Mouse (Mus musculus) CH12.LX (cell line): ENCODE measurements around the gene 1110002E22Rik. TPM values are rescaled to one million over a fixed set of nuclear protein-coding genes. Genes with fewer than 3 reads are reported as not detected.
A peak's percentile ranks its signal among the peaks of the same experiment; 100 is the strongest.

Experiments
- DNase-seq: peaks from one replicate; pipeline ENCODE4 v3.0.0-alpha.2; 2013; ENCODE audit errors: extremely low read depth
- H3K27ac ChIP-seq: 2 replicates; pipeline ENCODE4 v1.5.1; 2012; ENCODE audit warnings: low read depth, mild to moderate bottlenecking, control low read depth, moderate library complexity; ENCODE audit not compliant: insufficient read depth
- H3K27me3 ChIP-seq: replicated peaks from 2 replicates; pipeline ENCODE3; 2012; ENCODE audit warnings: inconsistent platforms
- H3K36me3 ChIP-seq, 2 experiments: replicated peaks in 1 of 2; 2 replicates each; pipeline versions ENCODE3 to v1.6.1; 2012; ENCODE audit warnings: inconsistent platforms in 1 of 2, low read length in 1 of 2, mild to moderate bottlenecking in 1 of 2, mixed read lengths in 1 of 2, moderate library complexity in 1 of 2; ENCODE audit not compliant: control insufficient read depth in 1 of 2, insufficient read depth in 1 of 2
- H3K4me1 ChIP-seq, 2 experiments: 2 replicates each; pipeline ENCODE4 v1.6.1; 2012; ENCODE audit warnings: inconsistent platforms in 1 of 2, moderate library complexity in 1 of 2; ENCODE audit not compliant: insufficient read depth in 2 of 2, control insufficient read depth in 1 of 2
- H3K4me2 ChIP-seq: 2 replicates; pipeline ENCODE4 v1.6.1; 2012; ENCODE audit warnings: low read depth, mild to moderate bottlenecking, control low read depth; ENCODE audit not compliant: poor library complexity, insufficient read depth, severe bottlenecking
- H3K4me3 ChIP-seq, 3 experiments: fragments of 150-350 bp in 1 of 3; sonication (generic) in 1 of 3; replicated peaks in 1 of 3; 2 replicates each; pipeline versions ENCODE3 to v1.5.1; 2011 to 2012; ENCODE audit warnings: low read depth in 2 of 3, low read length in 2 of 3, mild to moderate bottlenecking in 2 of 3, moderate library complexity in 2 of 3, control low read depth in 1 of 3, improper control_type of control experiment in 1 of 3, inconsistent platforms in 1 of 3, mixed read lengths in 1 of 3; ENCODE audit not compliant: poor library complexity in 1 of 3
- H3K79me2 ChIP-seq: replicated peaks from 2 replicates; pipeline ENCODE4 v1.6.1; 2012; ENCODE audit warnings: mild to moderate bottlenecking, moderate library complexity; ENCODE audit not compliant: control insufficient read depth, poor library complexity, insufficient read depth, severe bottlenecking; ENCODE audit errors: extremely low read depth
- H3K9ac ChIP-seq: 2 replicates; pipeline ENCODE4 v1.6.1; 2012; ENCODE audit warnings: low read depth, mild to moderate bottlenecking, control low read depth, moderate library complexity; ENCODE audit not compliant: insufficient read depth
- H3K9me3 ChIP-seq: replicated peaks from 2 replicates; pipeline ENCODE3; 2012; ENCODE audit warnings: low read length, inconsistent platforms, mixed read lengths
- BHLHE40 ChIP-seq: IDR thresholded peaks from 2 replicates; pipeline ENCODE4 v1.6.1; 2011; ENCODE audit warnings: mild to moderate bottlenecking, low read depth, low read length, improper control_type of control experiment
- CHD1 ChIP-seq: IDR thresholded peaks from 2 replicates; pipeline ENCODE4 v1.6.1; 2012; ENCODE audit warnings: low read depth, low read length, improper control_type of control experiment, inconsistent platforms
- CHD2 ChIP-seq: IDR thresholded peaks from 2 replicates; pipeline ENCODE4 v1.6.1; 2011; ENCODE audit warnings: low read length, improper control_type of control experiment
- EP300 ChIP-seq: IDR thresholded peaks from 2 replicates; pipeline ENCODE4 v1.6.1; 2011; ENCODE audit warnings: low read length, improper control_type of control experiment
- GABPA ChIP-seq: IDR thresholded peaks from 2 replicates; pipeline ENCODE4 v1.6.1; 2012; ENCODE audit warnings: low read depth, low read length, improper control_type of control experiment, inconsistent platforms; ENCODE audit not compliant: insufficient replicate concordance
- HCFC1 ChIP-seq: IDR thresholded peaks from 2 replicates; pipeline ENCODE4 v1.6.1; 2012; ENCODE audit warnings: low read depth, mild to moderate bottlenecking, inconsistent platforms, low read length, improper control_type of control experiment
- IRF4 ChIP-seq: IDR thresholded peaks from 2 replicates; pipeline ENCODE4 v1.6.1; 2014; ENCODE audit warnings: low read depth, mild to moderate bottlenecking, inconsistent platforms, low read length, improper control_type of control experiment
- JUND ChIP-seq: conservative IDR thresholded peaks from 2 replicates; pipeline ENCODE4 v1.6.1; 2011; ENCODE audit warnings: low read depth, low read length, improper control_type of control experiment
- MAFK ChIP-seq: IDR thresholded peaks from 2 replicates; pipeline ENCODE4 v1.6.1; 2011; ENCODE audit warnings: low read length, improper control_type of control experiment; ENCODE audit not compliant: insufficient replicate concordance
- MAX ChIP-seq: IDR thresholded peaks from 2 replicates; pipeline ENCODE4 v1.6.1; 2011; ENCODE audit warnings: low read length, improper control_type of control experiment
- MAZ ChIP-seq: IDR thresholded peaks from 2 replicates; pipeline ENCODE4 v1.6.1; 2012; ENCODE audit warnings: low read depth, mild to moderate bottlenecking, inconsistent platforms, low read length, improper control_type of control experiment, moderate library complexity
- NELFE ChIP-seq: IDR thresholded peaks from 2 replicates; pipeline ENCODE4 v1.6.1; 2011; ENCODE audit warnings: low read depth, low read length, improper control_type of control experiment
- RAD21 ChIP-seq: IDR thresholded peaks from 2 replicates; pipeline ENCODE4 v1.6.1; 2011; ENCODE audit warnings: low read depth, mild to moderate bottlenecking, low read length, improper control_type of control experiment, moderate library complexity
- RCOR1 ChIP-seq: conservative IDR thresholded peaks from 2 replicates; pipeline ENCODE4 v1.6.1; 2012; ENCODE audit warnings: low read depth, mild to moderate bottlenecking, inconsistent platforms, low read length, improper control_type of control experiment
- SIN3A ChIP-seq: IDR thresholded peaks from 2 replicates; pipeline ENCODE4 v1.6.1; 2012; ENCODE audit warnings: low read length, improper control_type of control experiment, inconsistent platforms
- TBP ChIP-seq: conservative IDR thresholded peaks from 2 replicates; pipeline ENCODE4 v1.6.1; 2011; ENCODE audit warnings: low read depth, low read length, improper control_type of control experiment
- TCF12 ChIP-seq: IDR thresholded peaks from 2 replicates; pipeline ENCODE4 v1.6.1; 2014; ENCODE audit warnings: low read depth, mild to moderate bottlenecking, inconsistent platforms, low read length, improper control_type of control experiment
- UBTF ChIP-seq: IDR thresholded peaks from 2 replicates; pipeline ENCODE4 v1.6.1; 2012; ENCODE audit warnings: low read depth, mild to moderate bottlenecking, inconsistent platforms, low read length, improper control_type of control experiment, moderate library complexity
- USF1 ChIP-seq: IDR thresholded peaks from 2 replicates; pipeline ENCODE4 v1.6.1; 2014; ENCODE audit warnings: low read depth, mild to moderate bottlenecking, inconsistent platforms, low read length, improper control_type of control experiment
- ZC3H11A ChIP-seq: IDR thresholded peaks from 2 replicates; pipeline ENCODE4 v1.6.1; 2012; ENCODE audit warnings: low read depth, mild to moderate bottlenecking, inconsistent platforms, low read length, improper control_type of control experiment
- ZKSCAN1 ChIP-seq: IDR thresholded peaks from 2 replicates; pipeline ENCODE4 v1.6.1; 2012; ENCODE audit warnings: low read depth, inconsistent platforms, low read length, improper control_type of control experiment, borderline replicate concordance
- ZMIZ1 ChIP-seq: IDR thresholded peaks from 2 replicates; pipeline ENCODE4 v1.6.1; 2012; ENCODE audit warnings: low read depth, mild to moderate bottlenecking, inconsistent platforms, low read length, improper control_type of control experiment
- dilution Hi-C: fragments of 300-500 bp; cut with MboI; formaldehyde crosslinking; loops from 2 replicates; pipeline ENCODE4 v1.14.3; 2020; ENCODE audit warnings: low sequenced_read_pairs; ENCODE audit not compliant: extremely low pct_unique_long_range_greater_than_20kb, extremely low pct_ligation_motif_present
- in situ Hi-C: fragments of 300-500 bp; cut with MboI; formaldehyde crosslinking; loops from 3 replicates; pipeline ENCODE4 v1.14.3; 2019; ENCODE audit warnings: low sequenced_read_pairs, low pct_ligation_motif_present, low pct_unique_long_range_greater_than_20kb, mixed read lengths
- polyA plus RNA-seq: library from polyadenylated mRNA; unstranded; fragments of >175 nt; gene quantifications from 2 replicates; pipeline ENCODE4 v1.2.1, GENCODE M21; 2012; ENCODE audit warnings: low read depth; ENCODE audit not compliant: insufficient read length
- total RNA-seq, 2 experiments: library from RNA; depleted of rRNA; stranded (reverse); fragments of 300-350 nt in 1 of 2; fragments of >200 nt in 1 of 2; gene quantifications; 2 replicates each; pipeline ENCODE4 v1.2.3; 2012 to 2014

Gene 1110002E22Rik
- total and polyA plus RNA-seq, 3 experiments = 0.66 to 2.3 (median 2.0) TPM

- Histone ChIP-seq H3K27me3 (no peaks in the 10 kb centered on the region), H3K4me3 (no peak overlapping the region), H3K4me2 (no peak overlapping the region)
- dilution Hi-C loops = no loop called here
- TF ChIP-seq HCFC1 (no peak), BHLHE40 (no peak), NELFE (no peak), TCF12 (no peak), TBP (no peak), MAFK (no peak), CHD1 (no peak), ZKSCAN1 (no peak), JUND (no peak), ZC3H11A (no peak), RCOR1 (no peak), CHD2 (no peak), UBTF (no peak), RAD21 (no peak), EP300 (no peak), IRF4 (no peak), GABPA (no peak), ZMIZ1 (no peak), MAZ (no peak), SIN3A (no peak)
- TF ChIP-seq, all 38 proteins: peak for 0
- H3K79me2 ChIP-seq = no peaks in the 10 kb centered on the region
- H3K36me3 ChIP-seq = no peaks in the 10 kb centered on the region
- in situ Hi-C loops = no loop called here
- H3K4me1 ChIP-seq = peaks cover 7 to 17% of the 10 kb centered on the region in 2 experiments
- H3K27ac ChIP-seq = no peak overlapping the region
- no peak for DNase-seq
- no peaks in the 10 kb centered on the region for H3K9me3 ChIP-seq
- no peak overlapping the region for H3K9ac ChIP-seq
These were observed 56.6 kb downstream of the 1110002E22Rik start for GRCm38 (mm10) chr3:138121461-138121860.

GRCm38 (mm10) chr3:138123842-138124241 is 59.0 kb downstream of the 1110002E22Rik start:
- dilution Hi-C loops = no loop called here
- Histone ChIP-seq H3K9me3 (no peaks in the 10 kb centered on the region), H3K79me2 (no peaks in the 10 kb centered on the region), H3K4me3 (no peak overlapping the region), H3K36me3 (no peaks in the 10 kb centered on the region), H3K27me3 (no peaks in the 10 kb centered on the region), H3K27ac (no peak overlapping the region), H3K4me2 (peak overlapping the region; percentile 18), H3K9ac (no peak overlapping the region), H3K4me1 (peaks cover 5 to 8% of the 10 kb centered on the region in 2 experiments)
- no peak for DNase-seq
- in situ Hi-C loops = no loop called here
- no peak for TF ChIP-seq TBP
- no peak for TF ChIP-seq GABPA
- TF ChIP-seq MAX = no peak
- TF ChIP-seq TCF12 = no peak
- no peak for TF ChIP-seq USF1
- TF ChIP-seq ZKSCAN1 = no peak
- no peak for TF ChIP-seq UBTF
